In the genomic region with DNA sequence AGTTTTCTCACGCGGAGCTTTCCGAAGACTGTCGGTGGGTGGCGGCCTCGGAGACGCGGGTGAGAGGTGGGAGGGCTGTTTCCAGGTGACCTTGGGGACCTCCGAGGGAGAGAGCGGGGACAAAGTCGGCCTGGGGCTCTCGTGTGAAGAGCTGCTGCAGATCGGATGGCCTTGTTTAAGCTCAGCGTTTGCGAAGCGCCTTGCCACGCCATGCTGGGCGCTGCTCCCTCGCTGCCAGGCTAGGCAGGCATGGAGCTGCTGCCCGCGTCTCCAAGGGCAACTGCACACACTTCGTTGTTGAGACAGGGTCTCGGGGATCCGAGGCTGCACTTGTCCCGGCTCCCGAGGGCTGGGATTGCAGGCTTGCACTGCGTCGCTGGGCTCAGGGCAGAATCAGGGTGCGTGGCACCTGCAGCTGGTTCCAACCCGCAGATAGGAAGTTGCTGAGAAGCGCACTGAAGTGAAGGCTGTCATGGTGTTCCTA, we compare ENCODE assay signal across 8 mouse cellular contexts. TPM values are rescaled to one million over a fixed set of nuclear protein-coding genes. Genes with fewer than 3 reads are reported as not detected.
A peak's percentile ranks its signal among the peaks of the same experiment; 100 is the strongest.
DNase-seq lines count a peak whose midpoint lies in the region; ATAC-seq and TF ChIP-seq lines count a peak whose summit lies in the region.

A gene (minus strand): TSS at position 434 of the 484 bp plus-strand sequence.

- peak within 1 kb of the TSS; percentile 97 for H3K4me3 ChIP-seq in ES-Bruce4 (ENCODE audit: low read depth, low read length)
- peak within 1 kb of the TSS; percentile 92 for H3K4me3 ChIP-seq in erythroblast, embryonic 14.5 days (replicated peaks)
- H3K4me3 ChIP-seq in limb, embryonic 14.5 days (replicated peaks; ENCODE audit: low read length): peak within 1 kb of the TSS; percentile 86
- H3K4me3 ChIP-seq in stomach, embryonic 14.5 days (ENCODE audit: low read depth, low read length): peak within 1 kb of the TSS; percentile 83

- peak within 1 kb of the TSS; percentile 75 for H3K9ac ChIP-seq in ES-Bruce4 (ENCODE audit: low read depth, poor library complexity, severe bottlenecking)
- peak within 1 kb of the TSS; percentile 70 for H3K9ac ChIP-seq in limb, embryonic 14.5 days (ENCODE audit: low read depth, low read length, severe bottlenecking)
- H3K9ac ChIP-seq in stomach, embryonic 14.5 days (replicated peaks; ENCODE audit: low read depth, low read length): peak within 1 kb of the TSS; percentile 87

- H3K27me3 ChIP-seq in ES-Bruce4 (ENCODE audit: control insufficient read depth, insufficient read depth, low read length, poor library complexity, severe bottlenecking): no peaks in the 10 kb centered on the region
- H3K27me3 ChIP-seq in erythroblast, embryonic 14.5 days (ENCODE audit: control insufficient read depth): no peaks in the 10 kb centered on the region
- H3K27me3 ChIP-seq in limb, embryonic 14.5 days (ENCODE audit: control insufficient read depth, insufficient read depth, low read length): no peaks in the 10 kb centered on the region
- no peaks in the 10 kb centered on the region for H3K27me3 ChIP-seq in stomach, embryonic 14.5 days (ENCODE audit: control insufficient read depth, insufficient read depth, low read length)

- no peaks in the 10 kb centered on the region for H3K9me3 ChIP-seq in ES-Bruce4 (replicated peaks; ENCODE audit: control insufficient read depth, insufficient read depth, low read length, poor library complexity, severe bottlenecking)
- H3K9me3 ChIP-seq in erythroblast, embryonic 14.5 days (ENCODE audit: control insufficient read depth, low read length): no peaks in the 10 kb centered on the region; the same call in 1 of the 2 replicates
- no peaks in the 10 kb centered on the region for H3K9me3 ChIP-seq in limb, embryonic 14.5 days (ENCODE audit: control insufficient read depth, low read length)
- H3K9me3 ChIP-seq in stomach, embryonic 14.5 days (ENCODE audit: control insufficient read depth, low read depth, low read length): no peaks in the 10 kb centered on the region

- no peaks in the 10 kb centered on the region for H3K4me1 ChIP-seq in ES-Bruce4 (ENCODE audit: control insufficient read depth, insufficient read depth, low read length)
- H3K4me1 ChIP-seq in erythroblast, embryonic 14.5 days (ENCODE audit: control insufficient read depth): peaks cover 35% of the 10 kb centered on the region
- H3K4me1 ChIP-seq in limb, embryonic 14.5 days (ENCODE audit: control insufficient read depth, insufficient read depth, low read length): peaks cover 7% of the 10 kb centered on the region
- H3K4me1 ChIP-seq in stomach, embryonic 14.5 days (ENCODE audit: control insufficient read depth, insufficient read depth, low read length): peaks cover 12% of the 10 kb centered on the region; the same call in 1 of the 2 replicates

- 3% methylated on average over 31 of the region's 31 CpGs for WGBS in limb, embryonic 14.5 days
- WGBS in stomach, embryonic 14.5 days: under 1% methylated on average over 31 of the region's 31 CpGs

- no peak for TF ChIP-seq POLR2A in ES-Bruce4 (IDR thresholded peaks at IDR 0.05; ENCODE audit: insufficient read depth, low read length)
- no peak for TF ChIP-seq POLR2A in limb, embryonic 14.5 days (IDR thresholded peaks at IDR 0.05; ENCODE audit: borderline replicate concordance, extremely low read depth, insufficient read depth, insufficient read length)

- peak; percentile 38 for ATAC-seq in limb, embryonic 14.5 days (ENCODE audit: low FRiP score, low read depth)
- peak; percentile 60; the same call in 1 of the 2 replicates for ATAC-seq in stomach, embryonic 14.5 days (ENCODE audit: insufficient number of reproducible peaks, insufficient read depth, low FRiP score, low read depth)

- intact Hi-C loops in heart, postnatal 36 days (cut with DNase I): loop anchor here (2.0 to 10.0 kb wide), 4 partner anchors 28 to 1058 kb away; a partner anchor contains a TSS

- no peak for TF ChIP-seq CTCF in ES-Bruce4 (IDR thresholded peaks at IDR 0.05; ENCODE audit: low read depth, low read length)

- H3K4me2 ChIP-seq in limb, embryonic 14.5 days (replicated peaks; ENCODE audit: low read depth, low read length, severe bottlenecking): peak within 1 kb of the TSS; percentile 79
- H3K4me2 ChIP-seq in stomach, embryonic 14.5 days (replicated peaks; ENCODE audit: low read depth, low read length): peak within 1 kb of the TSS; percentile 84

- peak within 1 kb of the TSS; percentile 30 for H3K27ac ChIP-seq in ES-Bruce4 (ENCODE audit: insufficient read depth, low read length)
- peak within 1 kb of the TSS; percentile 50; the same call in 1 of the 2 replicates for H3K27ac ChIP-seq in limb, embryonic 14.5 days (replicated peaks; ENCODE audit: low read depth, low read length)
- H3K27ac ChIP-seq in stomach, embryonic 14.5 days (ENCODE audit: low read length): peak within 1 kb of the TSS; percentile 72; the same call in 1 of the 2 replicates

- TF ChIP-seq EP300 in ES-Bruce4 (IDR thresholded peaks at IDR 0.05; ENCODE audit: insufficient read depth, low read depth, low read length): no peak

- no peak for DNase-seq in frontal cortex, adult 2 months (ENCODE audit: extremely low spot score in 1 of 2, low spot score in 1 of 2)
- no peak for DNase-seq in frontal cortex, postnatal 36 days (ENCODE audit: low spot score in 2 of 2)
- no peak for DNase-seq in heart, postnatal 36 days
- no peak for DNase-seq in limb, embryonic 14.5 days (ENCODE audit: low spot score)
- DNase-seq in urinary bladder, postnatal 4 days (ENCODE audit: low spot score in 2 of 2): no peak

- H3K36me3 ChIP-seq in ES-Bruce4 (ENCODE audit: control insufficient read depth, insufficient read depth, low read length, poor library complexity, severe bottlenecking): peaks cover 10% of the 10 kb centered on the region
- peaks cover 22% of the 10 kb centered on the region for H3K36me3 ChIP-seq in erythroblast, embryonic 14.5 days (ENCODE audit: control insufficient read depth)
- peaks cover 20% of the 10 kb centered on the region for H3K36me3 ChIP-seq in limb, embryonic 14.5 days (ENCODE audit: control insufficient read depth, insufficient read depth, low read length)
- peaks cover 10% of the 10 kb centered on the region for H3K36me3 ChIP-seq in stomach, embryonic 14.5 days (ENCODE audit: control insufficient read depth, insufficient read depth, low read length)

RNA-seq across cellular contexts. Expression of the gene that starts here (rescaled TPM):
- polyA plus RNA-seq in frontal cortex, adult 2 months (2012; rRNA removed): 10.9 and 14.7 TPM in 2 replicates
- polyA plus RNA-seq in ES-Bruce4 (2011; ENCODE audit: insufficient read depth, insufficient read length, low read depth, missing spikeins): 42.2 and 48.8 TPM in 2 replicates
- 0.10 and 0.25 TPM in 2 replicates for polyA plus RNA-seq in erythroblast, embryonic 14.5 days (2012)
- 10 to 100 TPM; 30.4 to 34.3 TPM for total RNA-seq in heart, postnatal 36 days (2021)
- 7.8 and 15.4 TPM in 2 replicates for polyA plus RNA-seq in limb, embryonic 14.5 days (2012; rRNA removed)
- 31.3 and 33.2 TPM in 2 replicates for polyA plus RNA-seq in limb, embryonic 14.5 days (2014; fragmentation: Nextera tagmentation; extraction: Ambion mirVana)
- polyA plus RNA-seq in stomach, embryonic 14.5 days (2014; fragmentation: Nextera tagmentation; extraction: Ambion mirVana): 31.0 and 33.7 TPM in 2 replicates
